Mouse (Mus musculus): ENCODE data around the gene Csf2rb2.

DNA sequence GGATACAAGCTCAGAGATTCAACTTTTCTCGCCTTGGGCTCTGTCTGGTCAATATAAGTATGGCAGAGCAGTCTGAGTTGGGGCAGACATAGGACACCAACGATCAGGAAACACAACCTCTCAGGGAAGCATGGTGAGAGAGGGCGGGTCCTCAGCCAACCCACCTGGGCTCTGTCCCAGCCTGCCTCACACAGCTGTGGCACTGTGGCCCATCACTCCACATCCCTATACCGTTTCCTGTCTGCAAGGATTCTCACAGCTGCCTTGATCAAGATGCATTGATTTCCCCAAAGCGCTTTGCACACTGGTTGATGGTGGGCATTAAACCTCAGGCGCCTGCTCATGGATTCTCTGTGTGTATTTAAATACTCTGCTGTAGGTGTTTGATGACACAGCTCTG is 27.5 kb upstream of the Csf2rb2 start:
- TF ChIP-seq CTCF (IDR thresholded peaks at IDR 0.05; ENCODE audit: low read depth) (no peak), EP300 (IDR thresholded peaks at IDR 0.05; ENCODE audit: low read depth) (no peak)

All from heart, postnatal 0 days (tissue).